Mouse (Mus musculus): ENCODE results near the gene Prelid3b.

GRCm38 (mm10) chr2:174424301-174425085 is 48.4 kb downstream of the Prelid3b start:
- TF ChIP-seq POLR2A (IDR thresholded peaks at IDR 0.05; ENCODE audit: low read depth, low read length) (no peak), CTCF (IDR thresholded peaks at IDR 0.05; ENCODE audit: extremely low read depth, insufficient read length, insufficient replicate concordance, low read depth, low read length) (no peak)
